Mouse (Mus musculus): Measurements from ENCODE around the gene Elp4. TPM values are rescaled to one million over a fixed set of nuclear protein-coding genes. Genes with fewer than 3 reads are reported as not detected.

The Elp4 gene
- polyA plus RNA-seq, 1 experiment from 2014 or later: 22.8 TPM

DNA sequence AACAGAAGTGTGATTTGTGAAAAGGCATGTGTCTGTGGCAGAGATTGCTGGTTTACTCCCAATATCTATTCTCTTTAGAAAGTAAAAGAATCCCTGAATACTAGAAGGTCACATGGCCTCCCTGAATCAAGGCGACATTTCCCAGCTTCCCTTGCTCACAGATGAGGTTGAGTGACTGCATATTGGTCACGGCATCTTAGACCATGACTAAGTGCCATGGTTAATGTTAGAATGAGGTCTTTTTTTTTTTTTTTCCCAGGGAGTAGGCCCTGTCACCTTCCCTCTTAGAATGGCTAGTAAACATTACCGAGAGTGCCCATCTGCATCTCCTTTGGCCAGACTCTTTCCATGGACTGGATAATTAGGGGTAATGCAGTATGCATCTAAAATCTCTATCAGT is 193.9 kb downstream of the Elp4 start:
- Histone ChIP-seq H3K27ac (no peak overlapping the region), H3K4me1 (replicated peaks; ENCODE audit: insufficient read depth, low read length) (no peaks in the 10 kb centered on the region), H3K9me3 (replicated peaks; ENCODE audit: low read length) (no peaks in the 10 kb centered on the region), H3K4me3 (replicated peaks; ENCODE audit: low read depth, low read length) (no peak overlapping the region), H3K36me3 (ENCODE audit: insufficient read depth, low read length) (no peaks in the 10 kb centered on the region), H3K4me2 (ENCODE audit: low read length) (no peak overlapping the region), H3K9ac (ENCODE audit: low read depth, low read length) (no peak overlapping the region), H3K27me3 (ENCODE audit: insufficient read depth, low read length) (no peaks in the 10 kb centered on the region)
- no peak for DNase-seq (ENCODE audit: low spot score)
- ATAC-seq (replicated peaks; ENCODE audit: low FRiP score, low read depth): peak; percentile 75; the same call in 1 of the 2 replicates
- TF ChIP-seq CTCF (IDR thresholded peaks at IDR 0.05; ENCODE audit: low read depth): no peak
- WGBS: 55% methylated on average over 3 of the region's 3 CpGs

DNA sequence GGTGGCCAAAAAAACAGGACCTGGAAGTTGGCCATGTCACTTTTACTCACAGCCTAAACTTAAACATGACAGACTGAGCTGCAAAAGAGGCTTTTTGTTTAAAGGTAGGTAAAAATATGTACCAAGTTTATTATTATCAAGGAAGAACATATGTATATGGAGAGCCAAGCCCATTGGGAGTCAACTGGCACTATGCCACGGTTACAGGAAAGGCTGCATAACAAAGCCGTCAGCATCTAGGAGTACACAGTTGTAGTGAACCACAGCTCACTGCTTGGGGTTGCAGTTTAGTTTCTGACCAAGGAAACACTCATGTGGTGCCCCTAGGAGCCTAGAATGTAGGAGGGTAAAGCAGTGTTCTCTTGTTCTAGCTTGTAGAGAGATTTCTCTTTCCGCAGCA is 195.2 kb downstream of the Elp4 start:
- Histone ChIP-seq H3K4me3 (replicated peaks; ENCODE audit: low read depth, low read length) (no peak overlapping the region), H3K9ac (ENCODE audit: low read depth, low read length) (no peak overlapping the region), H3K36me3 (ENCODE audit: insufficient read depth, low read length) (no peaks in the 10 kb centered on the region), H3K4me2 (ENCODE audit: low read length) (no peak overlapping the region), H3K4me1 (replicated peaks; ENCODE audit: insufficient read depth, low read length) (no peaks in the 10 kb centered on the region), H3K27ac (no peak overlapping the region), H3K9me3 (replicated peaks; ENCODE audit: low read length) (no peaks in the 10 kb centered on the region), H3K27me3 (ENCODE audit: insufficient read depth, low read length) (no peaks in the 10 kb centered on the region)
- no peak for TF ChIP-seq CTCF (IDR thresholded peaks at IDR 0.05; ENCODE audit: low read depth)
- no peak for ATAC-seq (replicated peaks; ENCODE audit: low FRiP score, low read depth)
- DNase-seq (ENCODE audit: low spot score): no peak
- 78% methylated on average over 3 of the region's 3 CpGs for WGBS

DNA sequence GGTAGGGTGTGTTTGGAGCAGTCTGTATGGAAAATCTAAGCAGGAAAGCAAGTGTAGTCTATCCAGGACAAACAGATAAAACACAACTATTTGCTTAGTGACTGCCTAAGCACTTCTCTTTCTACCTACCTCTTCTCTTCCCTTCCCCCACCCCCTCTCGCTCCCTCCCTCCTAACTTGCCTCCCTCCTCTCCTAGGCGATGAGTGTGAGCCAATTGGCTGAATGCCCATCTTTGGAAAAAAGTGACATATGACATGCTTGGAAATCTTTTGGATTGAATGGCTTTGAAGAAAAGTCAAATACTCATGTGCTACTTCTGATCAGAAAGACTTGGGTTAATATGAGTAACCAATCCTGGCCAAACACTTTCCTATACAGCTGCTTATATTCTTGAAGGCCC is 199.0 kb downstream of the Elp4 start:
- DNase-seq (ENCODE audit: low spot score) (no peak), ATAC-seq (replicated peaks; ENCODE audit: low FRiP score, low read depth) (no peak)
- H3K27ac ChIP-seq: no peak overlapping the region
- no peaks in the 10 kb centered on the region for H3K36me3 ChIP-seq (ENCODE audit: insufficient read depth, low read length)
- no peak overlapping the region for H3K9ac ChIP-seq (ENCODE audit: low read depth, low read length)
- no peaks in the 10 kb centered on the region for H3K4me1 ChIP-seq (replicated peaks; ENCODE audit: insufficient read depth, low read length)
- H3K4me3 ChIP-seq (replicated peaks; ENCODE audit: low read depth, low read length): no peak overlapping the region
- no peak overlapping the region for H3K4me2 ChIP-seq (ENCODE audit: low read length)
- no peak for TF ChIP-seq CTCF (IDR thresholded peaks at IDR 0.05; ENCODE audit: low read depth)
- 69% methylated on average over 2 of the region's 2 CpGs for WGBS
- H3K27me3 ChIP-seq (ENCODE audit: insufficient read depth, low read length): no peaks in the 10 kb centered on the region
- H3K9me3 ChIP-seq (replicated peaks; ENCODE audit: low read length): no peaks in the 10 kb centered on the region

DNA sequence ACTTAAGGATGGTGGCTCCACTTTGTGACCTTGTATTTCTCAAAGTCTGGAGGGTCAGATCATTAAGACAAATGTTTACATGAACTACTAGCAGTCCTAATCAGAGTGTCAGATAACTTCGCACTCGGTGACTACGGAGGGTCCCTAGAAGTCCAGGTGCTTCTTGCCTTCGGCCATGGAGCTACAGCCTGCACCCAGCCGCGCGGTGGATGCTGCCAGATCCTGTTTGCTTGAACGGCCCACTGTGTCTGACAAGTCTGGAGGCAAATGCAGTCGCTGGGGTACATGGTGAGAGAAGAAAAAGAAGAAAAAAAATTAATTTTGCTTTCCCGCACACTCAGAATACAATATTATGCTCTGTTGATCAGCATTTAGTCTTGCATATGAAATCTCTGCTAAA is 201.8 kb downstream of the Elp4 start:
- no peaks in the 10 kb centered on the region for H3K27me3 ChIP-seq (ENCODE audit: insufficient read depth, low read length)
- no peak for DNase-seq (ENCODE audit: low spot score)
- ATAC-seq (replicated peaks; ENCODE audit: low FRiP score, low read depth): no peak
- no peaks in the 10 kb centered on the region for H3K4me1 ChIP-seq (replicated peaks; ENCODE audit: insufficient read depth, low read length)
- no peak overlapping the region for H3K9ac ChIP-seq (ENCODE audit: low read depth, low read length)
- H3K4me3 ChIP-seq (replicated peaks; ENCODE audit: low read depth, low read length): no peak overlapping the region
- H3K4me2 ChIP-seq (ENCODE audit: low read length): no peak overlapping the region
- H3K36me3 ChIP-seq (ENCODE audit: insufficient read depth, low read length): no peaks in the 10 kb centered on the region
- no peak overlapping the region for H3K27ac ChIP-seq
- 80% methylated on average over 10 of the region's 10 CpGs for WGBS
- no peak for TF ChIP-seq CTCF (IDR thresholded peaks at IDR 0.05; ENCODE audit: low read depth)
- no peaks in the 10 kb centered on the region for H3K9me3 ChIP-seq (replicated peaks; ENCODE audit: low read length)

DNA sequence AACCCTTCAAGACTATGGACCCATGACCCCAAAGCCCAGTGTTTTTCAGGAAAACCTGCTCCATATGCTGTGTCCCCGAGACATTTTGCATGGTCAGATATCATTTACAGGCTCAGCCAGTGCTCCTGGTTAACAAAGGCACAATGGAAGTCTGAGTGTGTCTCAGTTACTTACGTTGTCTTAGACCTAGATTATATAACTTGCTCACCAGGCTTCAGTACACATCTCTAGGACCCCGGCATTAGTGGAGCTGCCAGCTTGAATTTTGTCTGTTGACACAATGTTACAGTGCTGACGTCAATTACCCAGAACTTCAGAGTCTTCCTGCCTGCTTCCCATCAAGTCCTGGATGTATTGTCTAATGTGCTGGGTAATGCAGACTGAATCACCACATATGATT is 202.6 kb downstream of the Elp4 start:
- Histone ChIP-seq H3K27me3 (ENCODE audit: insufficient read depth, low read length) (no peaks in the 10 kb centered on the region), H3K9ac (ENCODE audit: low read depth, low read length) (no peak overlapping the region), H3K36me3 (ENCODE audit: insufficient read depth, low read length) (no peaks in the 10 kb centered on the region), H3K4me3 (replicated peaks; ENCODE audit: low read depth, low read length) (no peak overlapping the region), H3K9me3 (replicated peaks; ENCODE audit: low read length) (no peaks in the 10 kb centered on the region), H3K27ac (no peak overlapping the region), H3K4me2 (ENCODE audit: low read length) (no peak overlapping the region), H3K4me1 (replicated peaks; ENCODE audit: insufficient read depth, low read length) (no peaks in the 10 kb centered on the region)
- ATAC-seq (replicated peaks; ENCODE audit: low FRiP score, low read depth): no peak
- no peak for DNase-seq (ENCODE audit: low spot score)
- 82% methylated on average over 4 of the region's 4 CpGs for WGBS
- no peak for TF ChIP-seq CTCF (IDR thresholded peaks at IDR 0.05; ENCODE audit: low read depth)

DNA sequence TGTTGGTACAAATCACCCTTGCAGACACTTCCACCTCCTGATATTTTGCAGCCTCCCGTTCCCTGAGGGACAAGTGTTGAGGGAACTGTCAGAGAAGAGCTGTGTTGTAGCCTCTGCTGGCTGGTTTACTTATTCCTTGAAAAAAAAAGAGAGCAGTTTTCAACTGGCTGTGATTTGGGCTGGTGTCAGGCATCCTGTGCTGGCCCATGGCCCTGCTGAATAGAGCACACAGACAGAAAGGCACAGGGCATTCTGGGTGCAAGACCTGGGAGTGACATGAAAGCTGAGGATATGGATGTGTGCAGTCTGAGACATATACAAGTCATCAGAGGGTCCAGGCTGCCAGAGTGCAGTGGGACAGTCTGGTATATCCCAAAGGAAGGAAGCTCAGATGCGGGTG is 205.7 kb downstream of the Elp4 start:
- 77% methylated on average over 2 of the region's 2 CpGs for WGBS
- TF ChIP-seq CTCF (IDR thresholded peaks at IDR 0.05; ENCODE audit: low read depth): no peak
- ATAC-seq (replicated peaks; ENCODE audit: low FRiP score, low read depth): no peak
- H3K9me3 ChIP-seq (replicated peaks; ENCODE audit: low read length): no peaks in the 10 kb centered on the region
- H3K4me2 ChIP-seq (ENCODE audit: low read length): no peak overlapping the region
- no peak overlapping the region for H3K4me3 ChIP-seq (replicated peaks; ENCODE audit: low read depth, low read length)
- H3K9ac ChIP-seq (ENCODE audit: low read depth, low read length): no peak overlapping the region
- no peak overlapping the region for H3K27ac ChIP-seq
- no peaks in the 10 kb centered on the region for H3K4me1 ChIP-seq (replicated peaks; ENCODE audit: insufficient read depth, low read length)
- H3K36me3 ChIP-seq (ENCODE audit: insufficient read depth, low read length): no peaks in the 10 kb centered on the region
- DNase-seq (ENCODE audit: low spot score): no peak
- H3K27me3 ChIP-seq (ENCODE audit: insufficient read depth, low read length): no peaks in the 10 kb centered on the region

DNA sequence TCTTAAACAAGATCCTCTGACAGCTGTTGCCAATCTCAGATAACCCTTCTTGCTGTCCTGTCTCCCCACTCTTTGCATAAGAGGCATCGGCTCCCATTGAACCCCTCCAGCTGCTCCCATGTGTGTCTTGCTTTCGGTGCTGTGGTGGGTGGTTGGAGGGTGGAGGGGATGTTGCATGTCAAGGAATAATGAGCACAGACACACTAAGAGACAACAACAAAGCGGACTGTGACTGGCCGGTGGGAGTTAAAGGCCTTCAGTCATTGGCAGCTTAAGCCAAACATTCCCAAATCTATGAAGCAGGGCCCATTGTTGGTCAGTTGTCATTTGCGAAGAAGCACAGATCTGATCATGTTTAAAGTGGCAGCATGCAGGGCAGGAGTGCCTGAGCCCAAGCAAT is 206.6 kb downstream of the Elp4 start:
- TF ChIP-seq CTCF (IDR thresholded peaks at IDR 0.05; ENCODE audit: low read depth): no peak
- Histone ChIP-seq H3K9ac (ENCODE audit: low read depth, low read length) (no peak overlapping the region), H3K4me3 (replicated peaks; ENCODE audit: low read depth, low read length) (no peak overlapping the region), H3K9me3 (replicated peaks; ENCODE audit: low read length) (no peaks in the 10 kb centered on the region), H3K27me3 (ENCODE audit: insufficient read depth, low read length) (peaks cover 2% of the 10 kb centered on the region; the same call in 1 of the 2 replicates), H3K36me3 (ENCODE audit: insufficient read depth, low read length) (no peaks in the 10 kb centered on the region), H3K27ac (no peak overlapping the region), H3K4me1 (replicated peaks; ENCODE audit: insufficient read depth, low read length) (no peaks in the 10 kb centered on the region), H3K4me2 (ENCODE audit: low read length) (no peak overlapping the region)
- ATAC-seq (replicated peaks; ENCODE audit: low FRiP score, low read depth): no peak
- 76% methylated on average over 5 of the region's 5 CpGs for WGBS
- no peak for DNase-seq (ENCODE audit: low spot score)

Measured in kidney, postnatal 0 days (tissue).